Mouse (Mus musculus) frontal cortex, postnatal 25 days (tissue): ENCODE data around the gene 0610037L13Rik.

ENCODE experiments used
- DNase-seq, 2 experiments: peaks; one replicate each; pipeline ENCODE4 v3.0.0; 2022; ENCODE audit warnings: low spot score in 2 of 2

The 0610037L13Rik gene

DNA sequence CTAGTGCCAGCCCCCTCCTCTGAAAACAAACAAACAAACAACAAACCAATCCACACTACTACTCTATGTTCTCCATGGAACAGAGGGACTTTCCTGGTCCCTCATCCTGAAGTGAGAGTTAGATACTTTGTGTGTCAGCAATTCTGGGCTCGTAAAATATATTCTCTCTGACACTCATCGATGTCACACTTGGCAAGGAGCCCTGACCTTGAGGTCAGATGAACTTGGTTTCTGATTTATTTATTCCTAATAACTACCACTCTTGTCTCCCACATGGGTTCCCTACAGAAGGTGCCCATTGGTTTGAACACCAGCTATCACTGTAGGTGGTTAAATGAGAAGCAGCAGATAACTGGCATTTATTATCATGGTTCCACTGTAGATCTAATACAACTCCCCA, 30.7 kb downstream of the 0610037L13Rik start:
- DNase-seq: no peak

DNA sequence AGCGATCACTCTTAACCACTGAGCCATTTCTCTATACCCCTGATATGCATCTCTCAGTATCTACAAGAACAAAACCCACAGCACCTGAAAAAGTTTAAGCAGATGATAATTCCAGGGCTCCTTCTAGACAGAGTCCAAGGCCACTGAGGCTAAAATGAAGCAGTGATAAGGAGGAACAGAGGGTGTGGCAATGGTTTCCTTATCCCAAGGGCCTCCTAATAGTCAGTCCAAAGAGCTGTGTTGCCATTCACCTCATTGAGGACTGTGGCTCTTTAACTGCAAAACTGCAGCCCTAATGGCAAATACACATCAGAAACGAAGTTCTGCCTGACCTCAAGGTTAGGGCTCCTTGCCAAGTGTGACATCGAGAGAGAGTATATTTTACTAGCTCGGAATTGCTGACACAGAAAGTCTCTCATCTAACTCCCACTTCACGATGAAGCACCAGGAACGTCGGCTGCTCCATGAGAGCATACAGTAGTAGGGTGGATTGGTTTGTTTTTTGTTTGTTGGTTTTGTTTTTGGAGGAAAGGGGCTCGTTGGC, 31.6 kb downstream of the 0610037L13Rik start:
- DNase-seq: no peak

- DNase-seq: no peak
These were observed 32.3 kb downstream of the 0610037L13Rik start for GRCm38 (mm10) chr4:107921952-107922351.

DNA sequence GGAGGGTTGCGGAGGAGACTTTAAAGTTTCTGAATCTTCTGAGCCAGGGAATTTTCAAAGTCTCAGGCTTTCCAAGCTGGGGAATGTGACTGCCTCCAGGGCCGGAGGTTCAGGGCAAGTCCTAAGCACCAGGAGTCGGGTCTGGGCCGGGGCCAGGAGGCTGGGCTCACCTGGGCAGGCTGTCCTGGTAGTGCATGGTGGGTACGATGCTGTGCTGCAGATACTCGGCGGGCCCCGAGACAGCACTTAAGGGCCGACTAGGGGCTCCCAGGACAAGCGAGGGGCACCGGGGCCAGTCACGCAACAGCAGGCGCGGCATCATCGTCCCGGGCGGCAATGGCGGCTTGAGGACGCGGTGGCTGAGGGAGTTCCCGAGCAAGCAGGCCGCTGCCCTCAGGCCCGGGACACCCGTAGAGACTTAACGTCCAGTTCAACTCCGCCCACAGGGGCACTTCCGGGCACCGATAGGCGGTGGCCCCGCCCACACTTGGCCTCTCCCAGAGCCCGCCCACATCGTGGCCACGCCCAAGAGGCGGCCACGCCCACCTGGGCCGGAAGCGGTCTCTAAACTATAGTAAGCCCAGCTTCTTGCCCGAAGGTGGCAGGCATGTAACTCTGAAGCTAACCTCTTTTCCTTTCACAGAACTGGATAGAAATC, 33.7 kb downstream of the 0610037L13Rik start, which contains the start of gene Cpt2:
Gene Cpt2, minus strand, starts transcription at position 466 of the 658 bp plus-strand sequence.
- DNase-seq: peak; percentile 55 to 64

GRCm38 (mm10) chr4:107923803-107924194, 34.2 kb downstream of the 0610037L13Rik start:
- no peak for DNase-seq

DNA sequence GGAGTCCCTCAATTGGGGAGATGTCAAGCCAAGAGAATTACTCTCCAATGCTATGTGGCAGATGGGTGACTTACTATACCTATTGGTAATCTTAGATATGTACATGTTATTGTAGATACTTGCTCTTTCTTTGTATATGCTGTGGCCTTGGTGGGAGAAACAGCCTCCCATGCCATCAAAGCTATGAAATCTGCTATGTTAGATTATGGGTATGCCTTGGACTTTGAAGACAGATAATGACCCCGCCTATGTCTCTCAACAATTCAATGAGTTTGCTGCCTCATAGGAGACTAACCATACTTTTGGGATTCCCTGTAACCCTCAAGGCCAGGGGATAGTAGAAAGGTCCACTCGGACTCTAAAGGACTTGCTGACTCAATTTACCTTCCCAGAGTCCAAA, 38.7 kb downstream of the 0610037L13Rik start:
- no peak for DNase-seq

DNA sequence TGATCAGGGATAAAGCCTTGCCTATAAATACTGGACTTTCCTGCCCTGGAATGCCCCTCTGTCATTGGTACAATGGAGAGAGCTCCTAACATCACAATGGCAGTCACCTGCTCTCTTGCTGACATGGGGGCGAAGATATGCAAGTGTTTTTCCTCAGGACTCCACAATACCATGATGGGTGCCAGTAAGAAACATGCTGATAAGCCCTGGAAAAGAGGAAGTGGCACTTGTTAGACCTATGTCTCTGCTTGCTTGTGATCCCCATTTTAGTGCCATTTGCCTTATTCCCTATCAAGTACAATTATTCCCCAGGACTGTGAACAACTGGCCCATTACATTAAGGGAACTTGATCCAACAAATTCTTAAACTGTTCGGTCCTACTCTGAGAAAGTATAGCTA, 39.1 kb downstream of the 0610037L13Rik start:
- no peak for DNase-seq

GRCm38 (mm10) chr4:107931453-107931852, 41.8 kb downstream of the 0610037L13Rik start:
- no peak for DNase-seq

DNA sequence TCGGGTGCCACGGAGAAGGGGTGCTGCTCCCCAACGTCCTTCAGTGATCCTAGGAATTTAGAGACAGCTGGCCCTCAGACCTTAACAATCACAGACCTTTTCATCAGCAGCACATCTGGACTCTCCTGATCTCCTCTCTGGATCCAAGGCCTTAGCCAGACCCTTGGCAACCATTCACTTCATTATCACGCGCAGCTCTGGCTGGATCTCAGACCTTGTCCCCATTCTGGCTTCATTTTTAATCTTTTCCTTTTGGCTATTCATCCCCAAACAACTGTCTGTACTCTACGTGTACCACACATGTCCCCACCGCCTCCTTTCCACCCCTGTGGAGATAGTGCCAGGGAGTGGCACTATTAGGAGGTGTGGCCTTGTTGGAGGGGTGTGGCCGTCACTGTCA, 43.6 kb downstream of the 0610037L13Rik start:
- no peak for DNase-seq

DNA sequence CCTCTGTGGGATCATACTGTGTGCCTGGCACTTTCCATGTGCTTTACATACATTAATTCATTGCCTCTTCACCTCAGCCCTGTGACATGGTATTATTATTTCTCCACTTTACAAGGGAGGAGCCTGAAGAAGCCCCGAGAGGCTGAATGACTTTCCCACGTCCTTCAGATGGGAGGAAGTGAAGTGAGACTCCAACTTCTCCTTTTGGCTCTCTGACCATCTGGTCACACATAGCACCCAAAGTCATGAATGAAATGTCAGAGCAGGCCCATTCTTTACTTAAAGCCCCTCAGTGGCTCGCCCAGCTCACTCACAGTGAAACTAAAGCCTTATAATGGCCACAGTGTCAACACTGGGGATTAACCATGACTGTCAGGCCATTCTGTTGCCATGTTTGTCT, 45.6 kb downstream of the 0610037L13Rik start:
- DNase-seq: no peak

DNA sequence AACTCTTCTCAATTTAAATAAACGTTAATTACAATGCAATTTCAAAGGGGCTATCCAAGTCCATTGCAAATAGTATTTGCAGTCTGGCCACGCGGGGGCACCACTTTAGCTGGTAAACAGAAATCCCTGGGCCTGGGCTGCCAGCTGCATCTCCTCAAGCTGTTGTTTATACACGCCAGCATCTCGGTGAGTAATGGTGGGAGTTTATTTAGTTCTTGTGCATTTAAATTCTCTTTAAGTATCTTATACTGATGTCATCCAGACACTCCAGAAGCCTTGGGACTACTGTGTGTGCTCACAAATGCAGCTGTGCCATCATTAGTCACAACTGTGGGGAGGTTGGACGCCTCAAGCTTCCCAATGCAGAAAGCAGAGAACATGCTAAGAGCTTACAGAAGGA, 47.7 kb downstream of the 0610037L13Rik start:
- peak; percentile 35 to 38 for DNase-seq

- DNase-seq: no peak
These were observed 48.5 kb downstream of the 0610037L13Rik start for GRCm38 (mm10) chr4:107938124-107938523.

GRCm38 (mm10) chr4:107942741-107943140, 53.1 kb downstream of the 0610037L13Rik start:
- DNase-seq: no peak

- DNase-seq: no peak
These were observed 54.5 kb downstream of the 0610037L13Rik start for GRCm38 (mm10) chr4:107944141-107944540.
